Mouse (Mus musculus): Measurements from ENCODE around the gene Praf2. TPM values are rescaled to one million over a fixed set of nuclear protein-coding genes. Genes with fewer than 3 reads are reported as not detected.
"Not testable (repeated sequence)": the region's sequence is repeated elsewhere in the genome, so short reads cannot be mapped to it uniquely, and the experiment has no call there.

The Praf2 gene
- polyA plus RNA-seq, 1 experiment from 2014 or later = 104 TPM

DNA sequence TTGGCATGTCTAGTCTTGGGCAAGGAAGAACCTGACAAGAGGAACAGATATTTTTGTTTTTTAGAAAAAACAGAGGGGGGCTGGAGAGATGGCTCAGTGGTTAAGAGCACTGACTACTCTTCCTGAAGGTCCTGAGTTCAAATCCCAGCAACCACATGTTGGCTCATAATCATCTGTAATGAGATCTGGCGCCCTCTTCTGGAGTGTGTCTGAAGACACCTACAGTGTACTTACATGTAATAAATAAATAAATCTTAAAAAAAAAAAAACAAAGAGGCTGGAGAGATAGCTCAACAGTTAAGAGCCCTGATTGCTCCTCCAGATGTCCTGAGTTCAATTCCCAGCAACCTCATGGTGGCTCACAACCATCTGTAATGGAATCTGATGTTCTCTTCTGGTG lies 12.2 kb upstream of the Praf2 start:
- not testable (repeated sequence) for H3K4me1 ChIP-seq; H3K9ac ChIP-seq (replicated peaks); ATAC-seq (replicated peaks); H3K36me3 ChIP-seq; H3K27me3 ChIP-seq; H3K27ac ChIP-seq (replicated peaks); H3K4me2 ChIP-seq (replicated peaks); H3K9me3 ChIP-seq; H3K4me3 ChIP-seq
- WGBS = 35% methylated on average over 1 of the region's 1 CpGs

DNA sequence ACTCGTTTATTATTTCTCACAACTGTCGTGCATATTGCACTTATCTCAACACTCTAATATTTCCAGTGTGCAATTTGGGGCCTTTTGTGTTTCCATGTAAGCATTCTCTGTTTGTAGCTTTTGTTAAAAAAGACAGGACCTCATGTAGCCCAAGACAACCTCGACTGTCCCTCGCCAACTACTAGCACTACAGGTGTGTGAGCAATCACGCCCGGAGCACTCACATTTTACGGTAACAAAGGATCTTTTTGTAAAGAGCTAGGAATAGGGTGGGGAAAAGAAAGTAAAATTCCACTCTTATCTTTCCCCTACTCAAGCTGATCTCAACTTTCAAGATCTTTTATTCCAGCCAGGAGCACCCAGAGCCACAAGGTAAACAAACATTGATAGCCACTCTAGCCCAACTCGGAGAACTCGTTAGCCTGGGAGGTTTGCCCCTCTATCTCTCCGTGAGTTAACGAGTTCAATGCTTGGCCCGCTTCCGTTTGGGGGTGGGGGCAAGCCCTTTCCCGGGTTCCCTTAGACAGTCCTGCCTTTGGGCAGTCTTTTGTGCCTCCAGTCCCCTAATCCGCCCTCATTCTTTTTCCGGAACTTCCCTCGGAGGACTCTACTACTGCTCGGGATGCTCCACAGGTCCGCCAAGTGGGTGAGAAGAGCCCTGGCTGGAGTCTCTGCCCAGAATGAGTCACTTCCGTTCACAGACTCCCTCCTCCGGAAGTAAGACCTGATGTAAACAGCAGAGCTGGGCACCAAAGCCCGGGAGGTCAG lies 6.5 kb upstream of the Praf2 start, which contains the start of gene Gm45208:
Gene Gm45208 (plus strand): TSS at position 732 of the 768 bp plus-strand sequence.
- H3K9me3 ChIP-seq = no peaks in the 10 kb centered on the region
- ATAC-seq (replicated peaks) = peak; percentile 94
- H3K27me3 ChIP-seq = no peaks in the 10 kb centered on the region
- WGBS = 29% methylated on average over 22 of the region's 22 CpGs
- peak within 1 kb of the TSS; percentile 59 for H3K4me2 ChIP-seq (replicated peaks)
- peak within 1 kb of the TSS; percentile 93 for H3K27ac ChIP-seq (replicated peaks)
- H3K4me1 ChIP-seq = peaks cover 7% of the 10 kb centered on the region
- H3K9ac ChIP-seq (replicated peaks) = peak within 1 kb of the TSS; percentile 61
- peak within 1 kb of the TSS; percentile 57 for H3K4me3 ChIP-seq
- H3K36me3 ChIP-seq = no peaks in the 10 kb centered on the region; the same call in 1 of the 2 replicates

DNA sequence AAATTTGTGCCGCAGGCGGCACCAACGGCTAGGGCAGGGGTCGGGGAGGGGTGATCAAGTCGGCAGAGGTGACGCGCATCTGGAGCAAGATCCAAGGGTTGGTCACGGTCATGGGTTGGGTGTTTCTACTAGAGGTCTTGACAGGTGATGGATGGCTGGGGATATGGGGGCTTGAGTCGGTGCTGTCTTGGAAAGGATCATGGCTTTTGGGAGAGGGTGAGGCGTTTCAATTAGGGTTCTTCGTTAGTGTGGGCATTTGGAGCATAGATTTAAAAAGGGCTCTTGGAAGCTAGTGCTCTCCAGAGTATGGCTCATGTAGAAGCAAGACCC lies 6.0 kb upstream of the Praf2 start:
- WGBS = 33% methylated on average over 11 of the region's 11 CpGs
- ATAC-seq (replicated peaks) = peak; percentile 54; the same call in 1 of the 2 replicates
- H3K4me3 ChIP-seq = peak overlapping the region; percentile 57
- peak overlapping the region; percentile 93 for H3K27ac ChIP-seq (replicated peaks)
- peaks cover 7% of the 10 kb centered on the region for H3K4me1 ChIP-seq
- H3K9me3 ChIP-seq = no peaks in the 10 kb centered on the region
- peak overlapping the region; percentile 61 for H3K9ac ChIP-seq (replicated peaks)
- H3K36me3 ChIP-seq = no peaks in the 10 kb centered on the region; the same call in 1 of the 2 replicates
- peak overlapping the region; percentile 59 for H3K4me2 ChIP-seq (replicated peaks)
- no peaks in the 10 kb centered on the region for H3K27me3 ChIP-seq

DNA sequence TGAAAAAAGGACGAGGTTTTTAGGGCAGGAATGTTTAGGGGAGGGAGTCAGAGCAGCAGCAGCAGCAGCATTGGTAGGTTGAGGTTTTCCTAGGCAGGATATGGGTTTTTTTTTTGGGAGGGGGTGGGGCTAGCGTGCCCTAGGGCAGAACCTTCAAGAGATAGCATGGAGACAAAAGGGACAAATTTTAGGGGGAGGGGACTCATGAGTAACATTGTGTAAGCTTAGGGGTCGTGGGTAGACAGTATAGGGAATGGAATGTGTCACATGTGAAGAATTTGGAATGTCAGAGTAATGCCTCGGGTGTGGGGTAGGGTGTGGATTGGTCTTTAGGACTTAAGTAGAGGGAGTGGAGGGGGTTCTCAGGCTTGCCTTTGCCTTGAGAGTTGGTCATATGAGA lies 5.5 kb upstream of the Praf2 start:
- peak overlapping the region; percentile 57 for H3K4me3 ChIP-seq
- no peaks in the 10 kb centered on the region for H3K9me3 ChIP-seq
- peaks cover 9% of the 10 kb centered on the region for H3K4me1 ChIP-seq
- no peak for ATAC-seq (replicated peaks)
- no peaks in the 10 kb centered on the region; the same call in 1 of the 2 replicates for H3K36me3 ChIP-seq
- H3K4me2 ChIP-seq (replicated peaks) = peak overlapping the region; percentile 59
- H3K27me3 ChIP-seq = no peaks in the 10 kb centered on the region
- 25% methylated on average over 4 of the region's 4 CpGs for WGBS
- H3K27ac ChIP-seq (replicated peaks) = no peak overlapping the region
- peak overlapping the region; percentile 61 for H3K9ac ChIP-seq (replicated peaks)

DNA sequence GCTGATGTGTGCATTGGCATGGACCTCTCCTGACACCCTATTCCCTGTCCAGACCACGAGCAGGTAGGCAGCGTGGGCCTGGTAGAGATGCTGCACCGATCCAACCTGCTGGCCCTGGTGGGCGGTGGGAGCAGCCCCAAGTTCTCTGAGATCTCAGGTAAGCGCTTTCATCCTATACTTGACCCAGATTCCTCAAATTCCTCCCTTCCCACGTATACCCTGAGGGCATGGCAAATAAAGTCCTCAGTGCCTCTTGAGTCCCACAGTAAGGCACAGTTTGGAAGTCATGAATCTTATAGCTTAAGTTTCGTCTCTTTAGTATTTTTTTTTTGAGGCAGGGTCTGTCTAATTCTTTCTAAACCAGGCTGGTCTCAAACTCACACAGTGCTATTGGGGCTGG lies 4.1 kb upstream of the Praf2 start:
- Histone ChIP-seq H3K36me3 (no peaks in the 10 kb centered on the region; the same call in 1 of the 2 replicates), H3K9ac (replicated peaks) (no peak overlapping the region), H3K4me3 (no peak overlapping the region), H3K4me2 (replicated peaks) (no peak overlapping the region), H3K27me3 (no peaks in the 10 kb centered on the region), H3K4me1 (peaks cover 15% of the 10 kb centered on the region), H3K9me3 (no peaks in the 10 kb centered on the region), H3K27ac (replicated peaks) (no peak overlapping the region)
- no peak for ATAC-seq (replicated peaks)
- WGBS = 81% methylated on average over 7 of the region's 7 CpGs

DNA sequence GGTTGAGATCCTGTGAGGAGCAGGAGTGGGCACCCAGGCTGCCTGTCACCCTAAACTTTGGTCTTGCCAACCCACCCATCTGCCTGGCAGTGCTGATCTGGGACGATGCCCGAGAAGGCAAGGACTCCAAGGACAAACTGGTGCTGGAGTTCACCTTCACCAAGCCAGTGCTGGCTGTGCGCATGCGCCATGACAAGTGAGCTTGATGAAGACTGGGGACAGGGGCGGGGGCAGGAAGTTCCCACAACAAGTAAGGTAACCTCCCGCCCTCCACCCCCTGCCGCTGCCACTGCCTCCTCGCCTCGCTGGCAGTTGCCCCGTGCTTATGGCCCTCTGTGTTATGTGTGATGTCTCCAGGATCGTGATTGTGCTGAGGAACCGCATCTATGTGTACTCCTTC lies 2.4 kb upstream of the Praf2 start:
- H3K36me3 ChIP-seq = no peaks in the 10 kb centered on the region; the same call in 1 of the 2 replicates
- WGBS = 87% methylated on average over 12 of the region's 12 CpGs
- no peak overlapping the region for H3K9ac ChIP-seq (replicated peaks)
- no peak overlapping the region for H3K4me2 ChIP-seq (replicated peaks)
- H3K4me3 ChIP-seq = no peak overlapping the region
- no peak overlapping the region for H3K27ac ChIP-seq (replicated peaks)
- no peaks in the 10 kb centered on the region for H3K27me3 ChIP-seq
- H3K4me1 ChIP-seq = peaks cover 22% of the 10 kb centered on the region
- H3K9me3 ChIP-seq = no peaks in the 10 kb centered on the region
- no peak for ATAC-seq (replicated peaks)

DNA sequence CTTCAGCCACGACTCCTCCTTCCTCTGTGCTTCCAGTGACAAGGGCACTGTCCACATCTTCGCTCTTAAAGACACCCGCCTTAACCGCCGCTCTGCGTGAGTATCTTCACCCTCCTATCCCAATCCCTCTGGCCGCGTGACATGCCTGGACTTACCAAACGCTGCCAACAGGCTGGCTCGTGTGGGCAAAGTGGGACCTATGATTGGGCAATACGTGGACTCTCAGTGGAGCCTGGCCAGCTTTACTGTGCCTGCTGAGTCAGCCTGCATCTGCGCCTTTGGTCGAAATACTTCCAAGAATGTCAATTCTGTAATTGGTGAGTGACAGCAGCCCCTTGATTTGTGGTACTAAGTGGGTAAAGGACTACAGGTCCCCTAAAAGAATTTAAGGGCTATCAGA lies 1.1 kb upstream of the Praf2 start:
- H3K36me3 ChIP-seq = no peaks in the 10 kb centered on the region; the same call in 1 of the 2 replicates
- no peak overlapping the region for H3K9ac ChIP-seq (replicated peaks)
- H3K9me3 ChIP-seq = no peaks in the 10 kb centered on the region
- H3K4me2 ChIP-seq (replicated peaks) = no peak overlapping the region
- H3K27ac ChIP-seq (replicated peaks) = no peak overlapping the region
- no peaks in the 10 kb centered on the region for H3K27me3 ChIP-seq
- peaks cover 22% of the 10 kb centered on the region for H3K4me1 ChIP-seq
- no peak overlapping the region for H3K4me3 ChIP-seq
- no peak for ATAC-seq (replicated peaks)
- 90% methylated on average over 13 of the region's 13 CpGs for WGBS

DNA sequence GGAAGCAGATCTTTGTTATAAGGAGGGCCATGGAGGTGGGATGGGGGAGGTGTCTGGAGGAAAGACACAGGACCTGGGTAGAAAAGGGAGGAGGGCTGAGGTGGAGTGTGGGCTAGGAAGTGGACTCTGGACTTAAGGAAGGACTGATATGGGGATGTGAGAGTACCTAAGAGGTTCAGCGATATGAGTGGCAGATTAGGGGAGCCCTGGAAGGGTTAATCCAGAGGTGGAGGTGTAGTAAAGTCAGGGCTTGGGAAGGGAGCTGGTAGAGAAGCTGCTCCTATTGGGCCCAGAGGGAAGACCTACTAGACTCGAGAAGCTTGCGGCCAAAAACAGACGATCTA lies 655 bp downstream of the Praf2 start:
- no peaks in the 10 kb centered on the region for H3K27me3 ChIP-seq
- peak overlapping the region; percentile 57 for H3K9ac ChIP-seq (replicated peaks)
- H3K9me3 ChIP-seq = no peaks in the 10 kb centered on the region
- peaks cover 15% of the 10 kb centered on the region for H3K4me1 ChIP-seq
- 38% methylated on average over 4 of the region's 4 CpGs for WGBS
- H3K4me2 ChIP-seq (replicated peaks) = peak overlapping the region; percentile 53
- ATAC-seq (replicated peaks) = no peak
- H3K36me3 ChIP-seq = no peaks in the 10 kb centered on the region; the same call in 1 of the 2 replicates
- H3K27ac ChIP-seq (replicated peaks) = peak overlapping the region; percentile 64; the same call in 1 of the 2 replicates
- H3K4me3 ChIP-seq = peak overlapping the region; percentile 55

DNA sequence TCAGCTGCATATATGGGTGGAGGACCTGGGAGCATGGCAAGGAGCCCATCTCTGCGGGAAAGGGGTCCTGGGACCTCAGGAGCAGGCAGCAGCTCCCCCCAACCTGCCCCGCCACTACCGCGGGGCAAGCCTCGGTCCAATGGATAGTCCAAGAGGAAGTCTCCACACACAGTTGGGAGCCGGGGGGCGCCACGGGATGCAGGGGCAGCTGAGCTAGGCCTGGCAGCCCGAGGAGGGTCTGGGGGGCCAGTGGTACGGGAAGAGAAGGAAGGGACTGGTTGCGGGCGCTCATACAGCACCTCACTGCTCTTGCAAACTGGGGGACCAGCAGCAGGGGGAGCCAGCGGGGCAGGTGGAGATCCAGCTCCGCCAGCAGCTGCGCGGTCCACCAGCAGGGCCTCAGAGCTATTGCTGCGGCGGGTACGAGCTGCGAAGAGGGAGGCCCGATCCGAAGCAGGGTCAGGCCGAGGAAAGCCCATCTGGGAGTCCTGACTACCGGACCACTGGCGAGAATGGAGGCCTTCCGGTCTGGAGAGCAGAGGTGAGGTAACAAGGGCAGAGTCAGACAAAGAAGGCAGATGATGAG lies 5.4 kb downstream of the Praf2 start:
- Histone ChIP-seq H3K4me3 (no peak overlapping the region), H3K36me3 (peaks cover 10% of the 10 kb centered on the region; the same call in 1 of the 2 replicates), H3K4me2 (replicated peaks) (no peak overlapping the region), H3K9ac (replicated peaks) (no peak overlapping the region), H3K27ac (replicated peaks) (no peak overlapping the region), H3K27me3 (no peaks in the 10 kb centered on the region), H3K4me1 (peaks cover 10% of the 10 kb centered on the region), H3K9me3 (no peaks in the 10 kb centered on the region)
- ATAC-seq (replicated peaks) = no peak
- 34% methylated on average over 24 of the region's 26 CpGs for WGBS

DNA sequence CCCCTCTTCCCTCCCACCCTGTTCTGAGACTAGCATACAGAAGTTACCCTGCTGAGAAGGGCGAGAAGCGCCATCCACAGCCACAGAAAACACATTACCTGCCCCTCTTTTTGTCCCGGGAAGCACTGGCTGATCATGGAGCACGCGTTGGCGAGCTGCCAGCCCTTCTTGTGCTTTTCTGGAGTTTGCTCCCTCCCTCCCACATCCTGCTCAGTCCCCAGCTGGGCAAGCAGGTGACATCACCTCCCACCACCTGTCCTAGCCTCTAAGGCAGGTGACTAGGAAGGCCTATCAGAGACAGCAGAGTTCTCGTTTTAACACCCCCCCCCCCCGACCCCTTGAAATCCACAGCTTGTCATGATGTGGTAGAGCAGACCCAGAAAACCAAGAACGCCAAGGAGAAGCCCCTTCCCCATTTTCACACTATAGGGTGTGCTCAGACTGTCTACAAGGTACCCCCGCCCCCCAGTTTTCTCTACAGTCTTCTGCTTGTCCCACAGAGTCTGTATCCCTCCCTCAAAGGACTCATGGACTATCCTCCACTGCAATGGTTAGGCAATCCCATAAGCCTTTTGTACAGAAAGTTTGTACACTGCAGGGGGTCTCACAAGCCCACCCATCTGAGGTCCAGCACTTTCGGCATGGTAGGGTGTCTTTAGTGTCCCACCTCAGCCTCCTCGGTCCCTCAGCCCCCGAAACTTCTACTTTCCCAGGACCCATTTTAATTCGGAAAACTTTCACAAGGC lies 11.3 kb downstream of the Praf2 start:
- Histone ChIP-seq H3K36me3 (peaks cover 10% of the 10 kb centered on the region; the same call in 1 of the 2 replicates), H3K9ac (replicated peaks) (no peak overlapping the region), H3K4me2 (replicated peaks) (no peak overlapping the region), H3K4me1 (peaks cover 2% of the 10 kb centered on the region; the same call in 1 of the 2 replicates), H3K9me3 (no peaks in the 10 kb centered on the region), H3K4me3 (no peak overlapping the region), H3K27me3 (no peaks in the 10 kb centered on the region), H3K27ac (replicated peaks) (no peak overlapping the region)
- 64% methylated on average over 14 of the region's 14 CpGs for WGBS
- no peak; the same call in 1 of the 2 replicates for ATAC-seq (replicated peaks)

DNA sequence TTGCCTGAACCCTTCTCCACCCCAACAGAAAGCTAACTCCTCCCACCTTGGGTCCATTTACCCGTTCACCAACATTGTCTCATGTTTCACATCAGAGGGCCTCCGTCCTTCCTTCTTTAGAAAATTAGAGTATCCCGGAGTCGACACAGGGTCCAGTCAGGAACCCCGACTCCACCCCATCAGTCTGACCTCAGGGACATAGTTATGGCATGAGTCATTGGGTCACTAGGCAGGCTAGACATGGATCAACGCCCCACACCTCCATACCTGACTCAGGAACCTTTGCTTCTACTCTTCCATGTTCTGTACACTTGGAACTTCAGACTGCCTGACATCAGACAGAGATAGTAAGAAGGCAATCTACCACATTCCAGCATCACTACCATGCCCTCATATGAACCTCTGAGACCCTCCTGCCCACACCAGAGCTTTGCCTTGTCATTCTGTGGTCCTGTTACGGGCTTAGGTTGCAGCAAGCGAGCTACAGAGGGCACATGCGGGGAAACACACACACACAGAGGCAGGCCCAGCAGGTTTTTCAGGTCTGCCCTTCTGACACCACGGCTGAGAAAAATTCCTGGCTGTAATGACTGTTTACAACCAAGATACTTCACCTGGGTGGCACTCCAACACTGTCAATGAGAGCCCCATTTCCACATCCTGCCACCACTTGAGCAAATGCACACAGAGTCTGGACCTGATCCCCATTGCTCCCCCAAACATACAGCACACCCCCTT lies 12.0 kb downstream of the Praf2 start:
- Histone ChIP-seq H3K27me3 (no peaks in the 10 kb centered on the region), H3K4me1 (peaks cover 2% of the 10 kb centered on the region; the same call in 1 of the 2 replicates), H3K9ac (replicated peaks) (no peak overlapping the region), H3K27ac (replicated peaks) (no peak overlapping the region), H3K4me3 (no peak overlapping the region), H3K36me3 (peaks cover 6% of the 10 kb centered on the region; the same call in 1 of the 2 replicates), H3K4me2 (replicated peaks) (no peak overlapping the region), H3K9me3 (no peaks in the 10 kb centered on the region)
- WGBS = 70% methylated on average over 10 of the region's 10 CpGs
- no peak for ATAC-seq (replicated peaks)

All from forebrain, embryonic 15.5 days (tissue).